Mouse (Mus musculus) cerebral cortex, adult 2 months (tissue): ENCODE data around the gene Olr1.

Experiments
- WGBS: fragments of 180-500 bp; shearing (Covaris S2); methylation state at CpG from one replicate; pipeline ENCODE4 v1.1.7; 2018; 5-methylcytosine and 5-hydroxymethylcytosine counted together

The Olr1 gene

GRCm38 (mm10) chr6:129507024-129507423 lies at the start of gene Olr1:
Gene Olr1 (minus strand): TSS chr6:129507165.
- WGBS: 38% methylated on average over 9 of the region's 9 CpGs

- WGBS: 77% methylated on average over 3 of the region's 3 CpGs
Measured at GRCm38 (mm10) chr6:129548009-129548408, 41.0 kb upstream of the Olr1 start.

GRCm38 (mm10) chr6:129547277-129547676 lies 40.3 kb upstream of the Olr1 start:
- WGBS: 88% methylated on average over 2 of the region's 2 CpGs

- WGBS: 42% methylated on average over 6 of the region's 6 CpGs
Measured at GRCm38 (mm10) chr6:129543709-129544606, 37.0 kb upstream of the Olr1 start.

GRCm38 (mm10) chr6:129542540-129542939 lies 35.6 kb upstream of the Olr1 start:
- WGBS: 59% methylated on average over 3 of the region's 3 CpGs

GRCm38 (mm10) chr6:129541931-129542330 lies 35.0 kb upstream of the Olr1 start:
- 55% methylated on average over 9 of the region's 9 CpGs for WGBS

- 74% methylated on average over 6 of the region's 6 CpGs for WGBS
Measured at GRCm38 (mm10) chr6:129538555-129538954, 31.6 kb upstream of the Olr1 start.

- 21% methylated on average over 4 of the region's 4 CpGs for WGBS
Measured at GRCm38 (mm10) chr6:129535723-129536122, 28.8 kb upstream of the Olr1 start.

GRCm38 (mm10) chr6:129534627-129535190 lies 27.7 kb upstream of the Olr1 start:
- WGBS: 9% methylated on average over 4 of the region's 4 CpGs

GRCm38 (mm10) chr6:129534057-129534456 lies 27.1 kb upstream of the Olr1 start:
- 2% methylated on average over 9 of the region's 9 CpGs for WGBS

- whole genome bisulfite sequencing: under 1% methylated on average over 55 of the region's 55 CpGs
Measured at GRCm38 (mm10) chr6:129532942-129533860, 26.2 kb upstream of the Olr1 start, which contains the start of gene Gabarapl1. Gene Gabarapl1 (plus strand): TSS chr6:129533160.

- whole genome bisulfite sequencing: 18% methylated on average over 7 of the region's 7 CpGs
Measured at GRCm38 (mm10) chr6:129532556-129532941, 25.6 kb upstream of the Olr1 start.

- 100% methylated on average over 1 of the region's 1 CpGs for WGBS
Measured at GRCm38 (mm10) chr6:129529605-129530004, 22.6 kb upstream of the Olr1 start.

GRCm38 (mm10) chr6:129527416-129527815 lies 20.5 kb upstream of the Olr1 start:
- 77% methylated on average over 2 of the region's 2 CpGs for WGBS

GRCm38 (mm10) chr6:129517752-129518408 lies 10.9 kb upstream of the Olr1 start:
- WGBS: 50% methylated on average over 2 of the region's 2 CpGs

- 91% methylated on average over 10 of the region's 10 CpGs for WGBS
Measured at GRCm38 (mm10) chr6:129516388-129516787, 9.4 kb upstream of the Olr1 start.

- WGBS: 74% methylated on average over 3 of the region's 3 CpGs
Measured at GRCm38 (mm10) chr6:129515068-129515467, 8.1 kb upstream of the Olr1 start.

- WGBS: 62% methylated on average over 2 of the region's 2 CpGs
Measured at GRCm38 (mm10) chr6:129514376-129514775, 7.4 kb upstream of the Olr1 start.

- 41% methylated on average over 1 of the region's 1 CpGs for WGBS
Measured at GRCm38 (mm10) chr6:129513409-129513808, 6.4 kb upstream of the Olr1 start.

- WGBS: 82% methylated on average over 8 of the region's 8 CpGs
Measured at GRCm38 (mm10) chr6:129512868-129513267, 5.9 kb upstream of the Olr1 start.

- 83% methylated on average over 3 of the region's 3 CpGs for WGBS
Measured at GRCm38 (mm10) chr6:129512367-129512766, 5.4 kb upstream of the Olr1 start, which contains the start of gene Tmem52b. Gene Tmem52b (plus strand): TSS chr6:129512555.
